Mouse (Mus musculus) CH12.LX (cell line): ENCODE measurements around the gene Casr.

ENCODE experiments used
- CTCF ChIP-seq, 2 experiments: IDR thresholded peaks in 1 of 2; conservative IDR thresholded peaks in 1 of 2; 2 replicates each; pipeline ENCODE4 v1.5.1; 2011 to 2012; ENCODE audit warnings: low read depth in 2 of 2, low read length in 2 of 2, improper control_type of control experiment in 1 of 2, inconsistent platforms in 1 of 2, mild to moderate bottlenecking in 1 of 2, moderate library complexity in 1 of 2
- EP300 ChIP-seq: IDR thresholded peaks from 2 replicates; pipeline ENCODE4 v1.6.1; 2011; ENCODE audit warnings: low read length, improper control_type of control experiment
- JUND ChIP-seq: conservative IDR thresholded peaks from 2 replicates; pipeline ENCODE4 v1.6.1; 2011; ENCODE audit warnings: low read depth, low read length, improper control_type of control experiment
- POLR2A ChIP-seq: IDR thresholded peaks from 2 replicates; pipeline ENCODE4 v1.6.1; 2011; ENCODE audit warnings: low read depth, mild to moderate bottlenecking, improper control_type of control experiment, low read length
- SIN3A ChIP-seq: IDR thresholded peaks from 2 replicates; pipeline ENCODE4 v1.6.1; 2012; ENCODE audit warnings: low read length, improper control_type of control experiment, inconsistent platforms
- TBP ChIP-seq: conservative IDR thresholded peaks from 2 replicates; pipeline ENCODE4 v1.6.1; 2011; ENCODE audit warnings: low read depth, low read length, improper control_type of control experiment
- TCF12 ChIP-seq: IDR thresholded peaks from 2 replicates; pipeline ENCODE4 v1.6.1; 2014; ENCODE audit warnings: low read depth, mild to moderate bottlenecking, inconsistent platforms, low read length, improper control_type of control experiment
- ZC3H11A ChIP-seq: IDR thresholded peaks from 2 replicates; pipeline ENCODE4 v1.6.1; 2012; ENCODE audit warnings: low read depth, mild to moderate bottlenecking, inconsistent platforms, low read length, improper control_type of control experiment

GRCm38 (mm10) chr16:36553624-36554023 lies 8.3 kb downstream of the Casr start:
- TF ChIP-seq ZC3H11A = no peak
- no peak for TF ChIP-seq JUND
- TF ChIP-seq POLR2A = no peak
- TF ChIP-seq EP300 = no peak
- TF ChIP-seq CTCF (conservative IDR thresholded peaks at IDR 0.05 in 1 of 2, IDR thresholded peaks at IDR 0.05 in 1 of 2; ENCODE audit: low read depth in 2 of 2, low read length in 2 of 2) = peak; percentile 61 to 63
- no peak for TF ChIP-seq TCF12
- TF ChIP-seq TBP = no peak
- no peak for TF ChIP-seq SIN3A
